Mouse (Mus musculus) A20 (cell line): ENCODE measurements around the gene Gm5485.

Experiments used
- DNase-seq: peaks from one replicate; pipeline ENCODE4 v3.0.0-alpha.2; 2011; ENCODE audit warnings: low read depth, low spot score

The Gm5485 gene

DNA sequence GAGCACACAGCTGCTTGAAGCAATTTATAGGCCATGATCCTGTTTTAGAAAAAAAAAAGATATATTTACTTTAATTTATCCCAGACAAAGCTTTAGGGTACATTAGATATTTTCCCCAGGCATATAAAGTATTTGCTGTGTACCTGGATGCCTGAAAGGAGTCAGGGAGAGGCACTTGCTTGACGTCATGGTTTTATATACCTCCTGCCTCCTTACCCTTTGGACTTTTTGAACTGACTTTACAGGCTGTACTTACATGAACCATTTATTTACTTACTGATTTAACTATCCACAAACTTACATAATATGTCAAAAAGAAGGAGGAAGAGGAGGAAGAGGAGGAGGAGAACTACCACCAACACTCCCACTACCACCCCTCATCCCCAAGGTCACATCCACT, at the start of gene Gm5485:
Gene Gm5485 (minus strand): TSS at position 171 of the 400 bp plus-strand sequence.
- DNase-seq = no peak

DNA sequence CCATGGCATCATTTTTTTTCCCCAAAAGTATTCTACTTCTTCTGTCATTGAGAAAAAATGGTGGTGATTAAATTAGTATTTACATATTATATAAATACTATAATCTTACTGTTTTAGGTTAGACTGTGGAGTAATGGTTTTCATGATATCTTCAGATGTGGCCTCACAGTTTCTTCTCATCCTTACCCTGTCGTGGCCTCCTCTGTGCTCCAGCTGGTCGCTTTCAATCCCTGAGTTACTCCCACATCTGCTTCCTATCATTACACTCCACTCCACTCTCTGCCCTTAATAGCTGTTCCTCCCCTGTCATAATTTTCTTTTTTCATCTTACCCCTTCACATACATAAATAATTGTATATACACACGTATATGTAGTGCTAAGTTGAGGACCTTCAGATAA, 41.0 kb upstream of the Gm5485 start:
- DNase-seq = no peak

DNA sequence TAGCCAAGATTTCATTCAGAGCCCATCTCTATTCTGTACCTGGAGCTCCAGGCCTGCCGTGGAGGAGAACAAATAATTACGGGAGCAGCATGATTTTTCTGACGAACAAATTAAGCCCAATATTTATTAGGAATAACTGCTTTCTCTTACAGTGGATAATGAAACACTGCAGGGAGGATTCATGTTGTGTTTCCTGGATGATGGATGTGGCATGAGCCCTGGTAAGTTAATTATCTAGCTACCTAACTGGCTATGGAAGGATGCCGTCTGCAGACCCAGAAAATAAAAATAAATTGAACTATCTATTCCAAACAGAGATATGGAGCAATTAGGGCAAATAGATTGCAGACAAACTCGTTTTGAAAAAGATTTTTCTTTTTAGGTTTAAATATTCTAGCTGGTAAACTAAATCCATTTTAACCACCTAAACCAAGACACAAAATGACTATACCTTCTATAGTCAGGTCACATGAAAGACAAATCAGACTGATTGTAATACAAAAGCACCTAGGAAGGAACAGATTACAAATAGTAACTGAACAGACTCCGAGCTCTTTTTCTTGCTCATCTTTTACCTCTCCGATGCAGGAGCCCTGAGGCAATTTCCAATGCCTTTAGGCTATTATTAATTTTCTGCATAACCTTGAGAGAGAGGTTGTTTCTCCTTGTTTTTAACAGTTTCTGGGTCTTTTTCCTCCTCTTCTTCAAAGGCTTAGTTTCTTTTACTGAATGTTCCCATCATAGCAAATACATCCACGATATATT, 34.1 kb upstream of the Gm5485 start:
- DNase-seq = no peak

DNA sequence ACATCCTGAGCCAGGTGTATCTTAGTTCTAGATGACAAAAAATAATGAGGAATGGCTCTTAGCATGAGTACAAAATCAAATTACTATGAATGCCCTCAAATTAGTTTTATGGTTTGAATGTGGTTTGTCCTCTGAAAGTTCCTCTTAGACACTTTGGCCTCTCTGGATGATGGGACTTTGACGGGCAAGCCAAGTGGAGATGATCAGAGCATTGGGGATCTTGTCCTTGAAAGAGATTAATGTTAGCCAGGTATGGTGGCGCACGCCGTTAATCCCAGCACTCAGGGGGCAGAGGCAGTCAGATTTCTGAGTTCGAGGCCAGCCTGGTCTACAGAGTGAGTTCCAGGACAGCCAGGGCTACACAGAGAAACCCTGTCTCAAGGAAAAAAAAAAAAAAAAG, 32.4 kb upstream of the Gm5485 start:
- DNase-seq = no peak

DNA sequence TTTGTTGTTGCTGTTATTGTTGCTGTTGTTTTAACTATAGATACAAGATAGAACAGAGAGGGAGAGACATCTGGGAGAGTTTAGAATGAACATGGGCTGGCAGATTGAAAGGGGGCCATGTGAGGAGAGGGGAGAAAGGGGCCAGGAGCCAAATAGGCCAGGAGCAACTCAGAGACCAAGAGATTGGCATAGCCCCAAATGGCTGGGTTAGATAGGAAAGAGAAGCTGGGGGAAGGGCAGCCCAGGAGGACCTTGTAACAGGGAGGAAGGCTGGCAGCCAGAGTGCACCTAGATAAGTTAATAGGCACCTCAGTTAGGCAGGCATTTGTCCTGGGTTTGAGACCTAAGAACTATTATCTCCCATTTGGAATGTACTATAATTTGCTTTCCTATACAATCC, 25.3 kb upstream of the Gm5485 start:
- DNase-seq = no peak

DNA sequence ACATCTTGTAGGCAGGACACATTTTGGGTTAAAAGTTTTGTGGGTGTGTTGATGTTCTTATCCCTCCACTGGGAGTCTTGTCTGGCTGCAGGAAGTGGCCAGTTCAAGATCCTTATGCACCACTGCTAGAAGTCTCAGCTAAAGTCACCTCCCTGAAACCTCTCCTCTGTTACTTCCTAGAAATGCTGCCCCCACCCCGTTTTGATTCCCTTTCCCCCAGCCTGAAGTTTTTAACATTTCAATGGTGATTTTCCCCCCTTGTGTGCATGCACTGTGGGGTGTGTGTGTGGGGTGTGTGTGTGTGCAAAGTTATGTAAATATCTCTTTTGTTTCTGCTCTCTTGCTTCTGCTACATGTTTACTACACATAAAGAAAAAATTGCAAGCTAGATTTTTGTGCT, 23.2 kb upstream of the Gm5485 start:
- DNase-seq = no peak

DNA sequence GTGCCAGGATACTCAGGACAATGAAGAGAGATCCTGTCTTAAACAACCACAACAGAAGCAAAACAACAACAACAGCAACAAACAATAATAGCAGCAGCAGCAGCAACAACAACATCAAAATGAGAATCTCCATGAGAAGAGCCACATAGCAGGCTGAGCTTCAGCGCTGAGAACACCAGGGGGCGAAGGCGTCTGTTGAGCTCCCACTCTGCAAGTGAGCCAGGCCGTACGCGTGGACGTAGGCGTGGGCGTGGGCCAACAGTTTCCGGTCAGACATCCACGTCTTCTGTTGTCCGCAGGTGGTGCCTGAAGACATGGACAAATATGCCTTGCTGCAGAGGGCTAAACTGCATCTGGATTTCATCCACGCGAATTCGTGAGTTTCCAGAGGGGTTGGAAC, 18.8 kb upstream of the Gm5485 start, which contains the start of gene Morc1:
Gene Morc1 (plus strand): TSS at position 211 of the 400 bp plus-strand sequence.
- DNase-seq = no peak

DNA sequence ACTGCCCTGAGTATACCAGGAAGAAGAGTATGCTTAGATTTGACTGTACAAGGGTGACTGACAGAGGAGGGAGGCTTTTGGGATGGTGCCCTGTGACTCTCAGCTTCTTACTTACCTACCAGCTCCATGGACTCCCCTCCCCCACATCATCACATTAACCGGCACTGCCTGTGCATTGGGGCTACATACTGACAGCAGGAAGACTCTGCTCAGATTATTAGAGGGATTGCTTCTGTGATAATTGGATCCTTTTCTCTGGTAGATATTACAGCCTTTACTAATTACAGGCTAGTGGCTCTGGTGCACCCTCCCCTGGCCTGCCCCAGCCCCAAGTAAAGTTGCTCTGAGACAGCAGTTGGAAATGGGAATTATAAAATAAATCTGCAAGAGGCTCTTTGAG, 17.2 kb upstream of the Gm5485 start:
- DNase-seq = no peak

DNA sequence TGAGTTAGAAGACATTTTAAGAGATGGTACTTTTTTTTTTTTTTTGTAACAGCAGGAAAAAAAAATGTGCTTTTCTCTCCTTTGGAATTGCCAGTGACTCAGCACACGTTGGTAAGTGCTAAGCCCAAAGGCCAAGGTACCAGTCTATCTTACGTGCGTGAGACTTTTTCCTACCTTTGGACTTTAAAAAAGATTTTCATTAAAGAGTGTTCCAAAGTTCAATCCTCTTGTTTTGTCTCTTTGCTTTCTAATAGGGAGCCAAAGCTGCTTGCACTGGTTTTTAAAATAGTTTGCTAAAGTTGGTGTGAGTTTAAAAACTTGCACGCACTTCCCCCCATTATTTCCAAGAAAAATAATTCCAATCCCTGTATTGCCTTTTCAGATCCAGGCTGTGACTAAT, 11.9 kb upstream of the Gm5485 start:
- no peak for DNase-seq

DNA sequence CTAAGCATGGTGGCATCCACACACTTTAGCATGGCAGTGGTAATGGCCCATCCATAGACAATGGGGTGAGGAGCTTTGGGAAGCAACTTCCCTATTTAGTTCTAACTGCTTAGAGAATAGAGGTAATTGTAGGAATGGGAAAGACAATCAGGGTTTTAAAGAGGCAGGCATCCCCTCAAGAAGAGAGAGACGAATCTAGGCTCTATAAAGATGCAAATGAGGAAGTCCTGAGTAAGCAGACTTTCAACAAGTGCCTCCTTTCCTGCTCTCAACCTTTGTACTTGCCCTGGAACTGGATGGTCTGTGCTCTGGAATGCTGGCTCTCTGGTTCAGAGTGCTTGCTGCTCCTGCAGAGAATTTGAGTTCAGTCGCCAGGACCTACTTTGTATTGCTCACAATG, 10.3 kb upstream of the Gm5485 start:
- DNase-seq = no peak

DNA sequence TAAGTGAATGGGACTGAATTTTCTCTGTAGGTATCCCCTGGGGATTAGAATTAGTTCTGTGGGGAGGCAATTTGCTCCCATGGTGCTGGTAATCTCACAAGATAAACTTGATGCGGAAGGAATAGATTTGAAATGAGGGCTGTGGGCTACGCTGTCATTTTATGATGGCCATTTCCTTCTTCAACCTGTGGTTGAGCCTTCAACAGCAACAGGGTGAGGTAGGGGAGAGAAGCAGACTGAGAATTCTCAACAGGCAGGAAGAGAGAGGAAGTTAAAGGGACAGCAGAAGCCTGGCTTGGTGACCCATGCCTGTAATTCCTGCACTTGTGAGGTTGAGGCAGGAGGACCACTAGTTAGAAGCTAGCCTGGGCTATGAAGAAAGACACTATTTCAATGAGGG, 6.8 kb upstream of the Gm5485 start:
- DNase-seq = no peak

DNA sequence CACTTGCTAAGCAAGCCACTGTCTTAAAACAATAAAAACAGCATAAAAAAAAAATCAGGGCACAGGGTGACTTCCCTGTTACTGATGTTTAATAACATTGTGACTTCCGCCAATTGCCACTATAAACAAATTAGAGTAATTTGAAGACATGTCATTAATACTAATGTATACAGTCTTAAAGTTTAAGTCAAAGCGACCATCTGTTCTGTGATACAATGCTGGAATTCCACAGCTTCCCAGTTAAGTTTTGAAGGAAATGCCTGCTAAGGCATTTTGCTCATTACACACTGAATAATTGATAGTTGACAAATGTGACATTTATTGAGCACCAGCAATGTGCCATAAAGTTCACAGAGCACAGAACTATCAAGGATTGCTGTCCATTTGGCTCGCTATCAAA, 6.3 kb upstream of the Gm5485 start:
- DNase-seq = no peak

DNA sequence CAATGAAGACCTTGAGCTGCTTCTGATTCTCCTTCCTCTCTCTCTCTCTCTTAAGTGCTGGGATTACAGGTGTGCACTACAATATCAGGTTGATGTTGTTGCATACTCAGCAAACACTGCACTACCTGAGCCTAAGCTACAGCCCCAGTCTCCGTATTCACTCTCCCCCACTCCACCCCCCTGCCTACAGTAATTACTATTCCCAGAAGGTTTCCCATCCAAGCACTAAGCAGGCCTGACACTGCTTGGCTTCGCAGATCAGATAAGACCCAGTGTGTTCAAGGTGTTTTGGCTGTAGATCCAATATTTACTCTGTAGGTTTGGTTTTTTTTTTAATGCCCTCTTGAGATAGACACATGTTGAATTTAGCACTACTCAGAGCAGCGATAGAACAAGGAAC, 2.1 kb downstream of the Gm5485 start:
- no peak for DNase-seq

DNA sequence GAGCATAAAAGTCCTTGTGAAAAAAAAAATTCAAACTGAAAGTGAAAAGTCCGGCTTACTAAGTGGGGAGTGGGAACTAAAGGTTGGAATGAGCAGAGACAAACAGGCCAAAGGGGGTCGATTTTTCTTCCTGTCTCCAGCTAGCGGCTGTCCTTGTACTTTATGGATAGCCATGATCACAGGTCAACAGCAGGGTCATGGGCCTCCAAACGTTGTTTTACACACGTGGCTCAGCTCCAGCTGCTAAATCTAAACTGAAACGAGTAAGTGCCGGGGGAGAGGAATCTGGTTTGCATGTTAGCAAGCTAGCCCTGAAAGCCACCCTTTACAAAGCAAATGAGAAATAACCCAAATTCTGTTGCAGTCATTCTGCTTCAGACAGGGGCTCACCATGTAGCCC, 2.6 kb downstream of the Gm5485 start:
- DNase-seq = no peak

DNA sequence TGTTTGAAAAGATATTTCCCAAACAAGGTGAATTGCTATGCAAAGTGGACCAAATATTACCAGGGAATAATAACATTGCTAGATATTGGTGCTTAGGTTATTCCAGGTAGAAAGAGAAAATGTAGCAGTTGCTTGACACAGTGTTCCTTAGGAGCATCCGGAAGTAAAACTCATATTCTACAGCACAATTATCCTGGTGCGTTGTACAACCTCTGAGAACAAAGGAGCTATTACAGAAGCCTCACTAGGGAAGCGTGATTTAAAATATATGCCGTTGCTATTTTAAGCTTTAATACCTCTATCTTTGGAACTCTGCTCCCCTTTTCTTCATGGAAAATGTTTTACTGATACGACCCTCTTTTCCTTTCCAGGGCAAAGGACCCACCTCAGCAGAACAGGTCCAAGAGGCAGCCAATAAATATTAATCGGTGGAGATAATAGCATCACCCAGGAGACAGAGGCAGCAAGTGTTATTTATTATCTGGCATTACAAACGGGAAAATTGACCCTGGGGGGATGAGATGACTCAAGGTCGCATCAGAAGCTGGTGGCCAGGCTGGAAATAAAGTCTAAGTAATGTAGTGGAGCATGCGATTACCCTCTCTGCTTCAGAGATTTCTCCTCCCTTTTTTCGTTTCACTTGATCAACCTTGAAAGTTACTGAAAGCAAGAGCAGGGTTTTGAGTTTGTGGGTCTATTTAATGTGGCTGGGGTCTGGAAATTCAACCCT, 6.4 kb downstream of the Gm5485 start:
- no peak for DNase-seq

DNA sequence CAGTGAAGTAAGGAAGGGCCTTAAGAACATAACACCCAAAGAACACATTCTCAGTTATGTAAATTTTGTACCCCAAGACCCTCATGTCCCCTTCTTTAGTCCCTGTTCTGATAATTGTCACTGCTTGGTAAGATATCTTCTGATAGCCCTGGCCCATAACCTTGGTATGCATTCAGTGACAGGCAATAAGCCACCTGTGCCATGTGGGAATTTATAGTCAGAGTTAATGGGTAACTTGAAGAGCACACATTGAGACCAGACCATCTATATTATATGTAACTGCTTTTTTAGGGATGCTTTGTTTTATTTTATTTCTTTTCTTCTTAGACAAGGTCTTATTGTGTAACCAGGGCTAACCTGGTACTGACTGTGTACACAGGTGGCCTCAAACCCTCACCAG, 8.2 kb downstream of the Gm5485 start:
- no peak for DNase-seq

DNA sequence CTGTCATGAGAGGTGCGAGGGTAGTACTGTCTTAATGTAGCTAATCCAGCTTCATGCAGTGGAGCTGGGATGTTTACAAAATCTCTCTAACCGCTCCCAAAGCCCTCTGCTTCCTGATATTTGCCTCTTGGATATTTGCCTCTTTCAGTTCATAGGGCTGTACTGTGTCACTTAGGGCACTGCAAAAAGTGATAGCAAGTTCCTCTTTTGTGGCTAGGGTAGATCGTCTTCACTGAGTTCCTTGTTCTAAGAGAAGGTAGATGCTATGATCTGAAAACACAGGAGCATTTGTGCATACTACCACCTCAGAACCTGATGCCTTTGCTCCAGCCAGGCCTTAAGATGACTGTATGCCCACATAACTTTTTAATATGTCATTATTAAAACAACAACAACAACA, 8.8 kb downstream of the Gm5485 start:
- no peak for DNase-seq

DNA sequence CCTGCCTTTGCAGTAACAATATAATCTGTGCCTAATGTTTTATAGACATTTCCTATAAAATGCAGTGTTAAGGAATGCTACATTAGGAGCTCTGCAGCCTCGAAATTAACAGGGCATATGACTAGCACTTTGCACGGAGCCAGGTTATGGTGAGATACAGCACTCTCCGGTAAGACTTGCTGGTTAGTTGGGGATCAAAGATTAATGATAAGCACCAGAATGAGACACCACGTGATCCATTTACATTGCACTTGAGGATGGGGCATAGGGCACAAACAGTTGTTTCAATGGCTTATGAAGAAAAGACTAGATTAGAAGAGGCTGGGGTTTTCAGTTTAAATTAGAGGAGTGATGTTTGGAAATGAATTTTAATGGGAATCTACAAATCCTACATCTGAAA, 9.3 kb downstream of the Gm5485 start:
- no peak for DNase-seq

DNA sequence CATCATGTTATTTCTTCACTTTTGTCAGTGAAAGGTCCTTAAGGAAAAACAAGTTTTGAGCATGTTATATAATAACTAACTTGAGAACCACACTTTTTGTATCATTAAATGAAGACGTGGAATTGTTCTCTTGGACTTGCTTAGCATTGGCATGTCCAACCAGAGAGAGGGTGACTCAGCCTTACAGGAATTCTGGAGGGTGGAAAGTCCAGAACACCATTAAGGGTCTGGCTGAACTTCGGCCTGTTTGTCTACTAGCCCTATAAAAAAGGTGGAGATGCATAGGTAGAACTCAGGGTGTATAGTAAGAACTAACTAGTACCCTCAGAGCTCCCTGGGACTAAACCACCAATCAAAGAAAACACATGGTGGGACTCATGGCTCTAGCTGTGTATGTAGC, 16.9 kb downstream of the Gm5485 start:
- DNase-seq = no peak

DNA sequence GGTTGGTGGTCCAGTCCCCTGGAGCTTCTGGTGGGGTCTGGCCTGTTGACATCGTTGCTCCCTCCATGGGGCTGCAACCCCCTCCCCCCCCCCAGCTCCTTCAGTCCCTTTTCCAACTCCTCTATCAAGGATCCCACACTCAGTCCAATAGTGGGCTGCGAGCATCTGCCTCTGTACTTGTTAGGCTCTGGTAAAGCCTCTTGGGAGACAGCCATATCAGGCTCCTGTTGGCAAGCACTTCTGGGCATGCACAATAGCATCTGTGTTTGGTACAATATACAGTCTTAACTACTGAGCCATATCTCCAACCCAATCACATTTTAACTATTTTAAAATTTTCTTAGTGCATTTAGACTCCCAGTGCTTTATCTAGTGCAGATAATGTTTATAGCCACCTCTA, 25.2 kb downstream of the Gm5485 start:
- no peak for DNase-seq

DNA sequence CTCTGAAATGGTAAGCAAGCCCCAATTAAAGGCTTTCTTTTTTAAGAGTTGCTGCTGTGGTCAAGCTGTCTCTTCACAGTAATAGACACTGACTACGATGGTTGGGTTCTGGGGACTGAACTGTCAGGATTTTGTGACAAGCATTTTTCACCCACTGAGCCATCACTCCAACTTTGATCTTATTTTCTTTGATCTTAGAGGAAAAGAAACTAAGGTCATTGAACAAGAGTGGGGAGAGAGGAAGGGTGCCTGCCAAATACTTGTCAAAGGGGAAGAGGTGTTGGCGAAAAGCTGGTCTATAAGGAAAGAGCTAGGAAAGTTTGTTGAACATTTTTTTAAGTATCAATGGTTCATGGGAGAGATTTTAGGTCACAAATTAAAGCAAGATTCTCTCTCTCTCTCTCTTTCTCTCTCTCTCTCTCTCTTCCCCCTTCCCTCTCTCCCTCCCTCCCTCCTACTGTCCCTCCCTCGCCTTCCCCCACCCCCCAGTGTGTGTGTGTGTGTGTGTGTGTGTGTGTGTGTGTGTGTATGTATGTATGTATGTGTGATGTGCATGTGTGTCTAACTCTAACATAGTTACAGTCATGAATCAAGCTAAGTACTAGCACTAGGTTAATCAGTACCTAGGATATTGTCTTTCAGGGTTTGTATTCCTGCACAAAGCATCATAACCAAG, 28.5 kb downstream of the Gm5485 start:
- no peak for DNase-seq

DNA sequence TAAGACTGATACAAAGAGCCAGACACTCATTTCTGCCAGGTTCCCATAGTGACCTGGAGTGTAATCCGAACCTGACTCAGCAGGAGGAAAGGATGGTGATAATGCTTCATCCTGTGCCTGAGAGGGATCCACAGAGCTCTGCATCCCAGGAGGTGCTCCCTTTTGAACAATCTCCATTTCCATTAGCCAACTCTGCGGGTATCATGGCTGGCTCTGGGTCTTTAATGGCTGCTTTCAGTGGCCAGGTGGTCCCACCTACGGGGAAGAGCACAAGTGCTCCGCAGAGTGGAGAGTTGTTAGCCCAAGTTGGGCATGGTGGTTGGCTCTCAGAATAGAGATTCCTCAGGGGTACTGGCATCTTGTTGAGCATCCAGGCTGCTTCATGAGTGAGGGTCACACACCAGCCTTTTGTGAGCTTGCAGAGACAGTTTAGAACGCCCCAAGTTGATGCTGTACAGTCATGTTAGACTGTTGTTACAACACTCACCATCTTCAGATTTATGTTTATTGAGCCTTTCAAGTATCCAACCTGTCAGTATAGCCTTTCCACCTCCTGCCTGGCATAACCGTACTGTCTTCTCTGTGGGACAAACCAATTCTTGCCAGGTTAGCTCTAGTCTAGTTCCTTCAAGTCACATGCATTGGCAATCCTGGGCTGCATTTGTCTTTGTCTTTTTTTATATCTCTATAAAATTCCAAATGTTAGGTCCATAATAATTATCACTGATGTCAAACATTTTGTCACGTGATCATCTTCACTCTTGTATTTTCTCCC, 38.3 kb downstream of the Gm5485 start:
- DNase-seq = no peak
